Mouse (Mus musculus) cerebellum, postnatal 25 days (tissue): ENCODE measurements around the gene 1110008P14Rik.

Source experiments
- DNase-seq, 2 experiments: peaks; one replicate each; pipeline ENCODE4 v3.0.0; 2021; ENCODE audit warnings: mixed read lengths in 2 of 2

1110008P14Rik gene

GRCm38 (mm10) chr2:32341634-32341939 is 40.2 kb downstream of the 1110008P14Rik start:
- DNase-seq = peak; percentile 61 to 65

GRCm38 (mm10) chr2:32340836-32341633 is 40.7 kb downstream of the 1110008P14Rik start:
- peak; percentile 55 to 63 for DNase-seq

- peak in 1 of 2 experiments; percentile 61 for DNase-seq
Measured at GRCm38 (mm10) chr2:32339912-32340642, 41.7 kb downstream of the 1110008P14Rik start.

- DNase-seq = peak in 1 of 2 experiments; percentile 35
Measured at GRCm38 (mm10) chr2:32335888-32336287, 45.9 kb downstream of the 1110008P14Rik start.

- DNase-seq = no peak
Measured at GRCm38 (mm10) chr2:32332159-32332558, 49.6 kb downstream of the 1110008P14Rik start.

- DNase-seq = no peak
Measured at GRCm38 (mm10) chr2:32329531-32329930, 52.2 kb downstream of the 1110008P14Rik start.

- DNase-seq = no peak
Measured at GRCm38 (mm10) chr2:32328911-32329460, 52.8 kb downstream of the 1110008P14Rik start.

GRCm38 (mm10) chr2:32327200-32327599 is 54.5 kb downstream of the 1110008P14Rik start:
- DNase-seq = no peak
